In the genomic region with DNA sequence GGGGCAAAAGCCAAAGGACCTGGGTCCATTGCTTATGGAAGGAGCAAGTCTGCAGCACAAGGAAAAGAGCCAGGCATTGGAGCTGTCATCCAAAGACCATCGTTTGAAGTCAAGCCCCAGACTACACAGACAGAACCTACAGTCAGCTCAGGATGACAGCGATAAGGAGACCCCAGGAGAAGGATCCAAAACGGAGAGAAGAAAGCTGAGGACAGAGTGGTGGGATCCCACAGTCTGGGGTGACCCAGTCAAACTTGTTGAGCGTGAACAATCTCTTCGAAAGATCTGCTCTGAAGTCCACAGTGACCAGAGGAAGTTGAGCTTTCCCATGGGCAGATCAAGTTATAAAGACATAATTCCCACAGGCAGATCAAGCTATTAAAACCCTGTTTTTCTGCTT, we compare ENCODE assay signal across 43 mouse cellular contexts. TPM values are rescaled to one million over a fixed set of nuclear protein-coding genes. Genes with fewer than 3 reads are reported as not detected.
"Had no signal": no experiment of that assay in that cellular context is flagged by ENCODE, and none has a peak within 500 bp of the region (broad histone marks: within the 10 kb centered on the region; RNA-seq: fewer than 3 reads in every experiment).

No protein-coding gene starts in this region.

- DNase-seq: heart, postnatal 10 days; heart, postnatal 14 days; heart, postnatal 36 days; heart, postnatal 4 days; kidney, adult 11 months; kidney, adult 18-20 months; kidney, adult 2 months; kidney, adult 8-10 months; kidney, adult 9 months; kidney, postnatal 10 days; kidney, postnatal 14 days; kidney, postnatal 25 days; kidney, postnatal 36 days; kidney, postnatal 4 days; layer of hippocampus, adult 9-11 months; layer of hippocampus, postnatal 36 days had no signal

- H3K27ac ChIP-seq: heart, embryonic 13.5 days; heart, embryonic 15.5 days; hindbrain, embryonic 10.5 days; hindbrain, embryonic 12.5 days; hindbrain, embryonic 13.5 days; hindbrain, embryonic 14.5 days; hindbrain, embryonic 15.5 days; hindbrain, postnatal 0 days; intestine, embryonic 15.5 days; kidney, embryonic 15.5 days; kidney, postnatal 0 days; layer of hippocampus, adult 2 months; left cerebral cortex, adult 2 months had no signal

- H3K4me3 ChIP-seq: heart, embryonic 12.5 days; heart, embryonic 13.5 days; heart, embryonic 15.5 days; hindbrain, embryonic 10.5 days; hindbrain, embryonic 12.5 days; hindbrain, embryonic 13.5 days; hindbrain, embryonic 15.5 days; intestine, embryonic 15.5 days; kidney, embryonic 15.5 days; layer of hippocampus, adult 2 months; left cerebral cortex, adult 2 months had no signal

- H3K9ac ChIP-seq: heart, embryonic 12.5 days; heart, embryonic 13.5 days; heart, embryonic 15.5 days; hindbrain, embryonic 12.5 days; hindbrain, embryonic 13.5 days; hindbrain, embryonic 14.5 days; hindbrain, embryonic 15.5 days; intestine, embryonic 15.5 days; kidney, embryonic 15.5 days had no signal

- H3K27me3 ChIP-seq: heart, embryonic 12.5 days; heart, embryonic 13.5 days; heart, embryonic 15.5 days; hindbrain, embryonic 12.5 days; hindbrain, embryonic 13.5 days; hindbrain, embryonic 15.5 days; intestine, embryonic 15.5 days; kidney, embryonic 15.5 days had no signal

- H3K9me3 ChIP-seq: heart, embryonic 12.5 days; heart, embryonic 13.5 days; heart, embryonic 15.5 days; hindbrain, embryonic 10.5 days; hindbrain, embryonic 12.5 days; hindbrain, embryonic 13.5 days; hindbrain, embryonic 15.5 days; intestine, embryonic 15.5 days; kidney, embryonic 15.5 days had no signal

- H3K36me3 ChIP-seq: heart, embryonic 12.5 days; heart, embryonic 13.5 days; heart, embryonic 15.5 days; hindbrain, embryonic 10.5 days; hindbrain, embryonic 12.5 days; hindbrain, embryonic 13.5 days; hindbrain, embryonic 15.5 days; intestine, embryonic 15.5 days; kidney, embryonic 15.5 days had no signal

- H3K4me1 ChIP-seq: heart, embryonic 12.5 days; heart, embryonic 13.5 days; heart, embryonic 15.5 days; hindbrain, embryonic 10.5 days; hindbrain, embryonic 12.5 days; hindbrain, embryonic 13.5 days; hindbrain, embryonic 15.5 days; intestine, embryonic 15.5 days; kidney, embryonic 15.5 days had no signal

- ATAC-seq: hindbrain, embryonic 16.5 days; hindbrain, postnatal 0 days; inflammation-experienced regulatory T-cells, adult 6 months; intestine, embryonic 15.5 days; intestine, embryonic 16.5 days; intestine, postnatal 0 days had no signal

- H3K4me2 ChIP-seq: heart, embryonic 11.5 days; heart, embryonic 12.5 days; heart, embryonic 13.5 days; heart, embryonic 15.5 days; hindbrain, embryonic 12.5 days; hindbrain, embryonic 13.5 days; hindbrain, embryonic 14.5 days; hindbrain, embryonic 15.5 days; intestine, embryonic 15.5 days; kidney, embryonic 15.5 days had no signal

RNA-seq across cellular contexts. Expression of a gene that starts 1.1 kb away (rescaled TPM):
- polyA plus RNA-seq: heart, embryonic 11.5 days; heart, embryonic 12.5 days; heart, embryonic 13.5 days; heart, embryonic 14.5 days; heart, embryonic 15.5 days; heart, embryonic 16.5 days; heart, postnatal 0 days; inflammation-experienced regulatory T-cells, adult 6 months; intestine, embryonic 14.5 days; intestine, embryonic 15.5 days; intestine, embryonic 16.5 days; intestine, postnatal 0 days; kidney, adult 2 months; kidney, embryonic 14.5 days; kidney, embryonic 15.5 days; large intestine, adult 2 months had no signal

RNA-seq across cellular contexts. Expression of a gene that starts 57.2 kb away (rescaled TPM):
- polyA plus RNA-seq: heart, embryonic 11.5 days; heart, embryonic 12.5 days; heart, embryonic 13.5 days; heart, embryonic 14.5 days; heart, embryonic 15.5 days; heart, embryonic 16.5 days; hindbrain, embryonic 10.5 days; hindbrain, embryonic 11.5 days; hindbrain, embryonic 12.5 days; hindbrain, embryonic 13.5 days; hindbrain, embryonic 14.5 days; hindbrain, embryonic 15.5 days; hindbrain, embryonic 16.5 days; hindbrain, postnatal 0 days; inflammation-experienced regulatory T-cells, adult 6 months; intestine, embryonic 14.5 days; intestine, embryonic 15.5 days; intestine, embryonic 16.5 days; intestine, postnatal 0 days; kidney, adult 2 months; kidney, embryonic 14.5 days; kidney, embryonic 15.5 days; kidney, embryonic 16.5 days; kidney, postnatal 0 days; large intestine, adult 2 months had no signal
